ENCODE assay signal across 9 mouse cellular contexts in the genomic region with DNA sequence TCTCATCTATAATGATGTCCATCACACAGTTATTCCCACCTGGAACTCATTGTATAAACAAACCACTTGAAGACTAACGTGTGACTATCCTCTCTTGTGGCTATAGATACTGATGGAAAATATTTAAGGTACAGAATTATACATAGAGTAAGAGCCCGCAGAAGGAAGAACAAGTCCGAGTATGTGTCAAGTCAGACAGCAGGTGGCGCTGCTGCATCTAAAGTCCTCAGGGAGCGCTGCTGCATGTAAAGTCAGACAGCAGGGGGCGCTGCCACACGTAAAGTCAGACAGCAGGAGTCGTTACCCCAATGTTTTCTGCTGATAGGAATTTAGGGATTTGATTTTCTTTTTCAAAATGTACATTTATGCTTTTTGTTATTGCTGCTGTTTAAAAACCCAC. TPM values are rescaled to one million over a fixed set of nuclear protein-coding genes. Genes with fewer than 3 reads are reported as not detected.
DNase-seq lines count a peak whose midpoint lies in the region; ATAC-seq and TF ChIP-seq lines count a peak whose summit lies in the region.
"Had no signal": no experiment of that assay in that cellular context is flagged by ENCODE, and none has a peak within 500 bp of the region (broad histone marks: within the 10 kb centered on the region; RNA-seq: fewer than 3 reads in every experiment).

No protein-coding gene starts in this region.

- no peak overlapping the region for H3K4me2 ChIP-seq in heart, postnatal 0 days (ENCODE audit: low read depth, low read length)

- peak; percentile 94 for TF ChIP-seq CTCF in G1E (IDR thresholded peaks at IDR 0.05; ENCODE audit: low read depth, low read length)
- peak; percentile 99 for TF ChIP-seq CTCF in heart, postnatal 0 days (IDR thresholded peaks at IDR 0.05; ENCODE audit: low read depth)

- peaks cover 3% of the 10 kb centered on the region for H3K27me3 ChIP-seq in G1E (ENCODE audit: insufficient read depth, low read length)
- no peaks in the 10 kb centered on the region for H3K27me3 ChIP-seq in heart, postnatal 0 days (ENCODE audit: control insufficient read depth, insufficient read depth, low read length)

- no peaks in the 10 kb centered on the region for H3K4me1 ChIP-seq in G1E (ENCODE audit: insufficient read depth, low read depth, low read length)
- H3K4me1 ChIP-seq in heart, postnatal 0 days (ENCODE audit: control insufficient read depth, insufficient read depth), result no peaks in the 10 kb centered on the region

- H3K4me3 ChIP-seq in G1E (ENCODE audit: low read depth, low read length), result no peak overlapping the region
- H3K4me3 ChIP-seq in heart, postnatal 0 days (ENCODE audit: low read depth, low read length), result no peak overlapping the region
- H3K4me3 ChIP-seq: myocyte had no signal

- 0 out of 2 replicates have a peak, but pooled peaks have one; percentile 4 for ATAC-seq in G1E (ENCODE audit: extremely low read depth, insufficient number of reproducible peaks, low FRiP score, poor library complexity, severe bottlenecking)
- ATAC-seq in erythroblast, adult 5-6 weeks (replicated peaks; ENCODE audit: low FRiP score, poor library complexity, severe bottlenecking), result peak; percentile 79
- ATAC-seq in heart, postnatal 0 days (ENCODE audit: insufficient read depth, low read depth), result peak; percentile 41; the same call in 1 of the 2 replicates

- no peak overlapping the region for H3K27ac ChIP-seq in heart, postnatal 0 days (ENCODE audit: low read depth)

- 5% methylated on average over 8 of the region's 8 CpGs for WGBS in heart, postnatal 0 days

- no peak overlapping the region for H3K9ac ChIP-seq in heart, postnatal 0 days (replicated peaks; ENCODE audit: low read depth, low read length)

- no peaks in the 10 kb centered on the region for H3K9me3 ChIP-seq in G1E (replicated peaks)
- H3K9me3 ChIP-seq in heart, postnatal 0 days (replicated peaks; ENCODE audit: control insufficient read depth, low read length), result no peaks in the 10 kb centered on the region

- TF ChIP-seq EP300 in heart, postnatal 0 days (IDR thresholded peaks at IDR 0.05; ENCODE audit: low read depth), result no peak

- DNase-seq in G1E (ENCODE audit: low spot score), result peak; percentile 47
- DNase-seq in adrenal gland, postnatal 4 days (ENCODE audit: low spot score in 2 of 2), result peak; percentile 68 to 82
- DNase-seq in heart, postnatal 0 days (ENCODE audit: low spot score), result peak; percentile 86
- peak; percentile 91 for DNase-seq in layer of hippocampus, adult 9-11 months
- DNase-seq in lung, postnatal 36 days, result peak; percentile 95
- DNase-seq in right cerebral cortex, postnatal 36 days (ENCODE audit: low spot score in 2 of 2), result peak; percentile 73 to 84
- DNase-seq in urinary bladder, postnatal 4 days (ENCODE audit: low spot score in 2 of 2), result peak; percentile 61 to 88

- no peaks in the 10 kb centered on the region for H3K36me3 ChIP-seq in G1E (replicated peaks)
- H3K36me3 ChIP-seq in heart, postnatal 0 days (replicated peaks; ENCODE audit: control insufficient read depth, insufficient read depth, low read length), result no peaks in the 10 kb centered on the region

RNA-seq across cellular contexts. Expression of gene Opalin, which starts 5.4 kb away (rescaled TPM):
- total RNA-seq in G1E (2014; fragmentation: Nextera tagmentation) (not detected in 2 replicates), G1E (2017) (0.27 TPM in 1 of 2 replicates, not detected in the other)
- polyA plus RNA-seq in G1E (2012), result not detected in 2 replicates
- not detected for total RNA-seq in adrenal gland, postnatal 4 days (2021)
- total RNA-seq in erythroblast, adult 5-6 weeks (2015; ENCODE audit: low replicate concordance), result not detected in 2 replicates
- not detected in 2 replicates for total RNA-seq in erythroblast, adult 5-6 weeks (2017; ENCODE audit: low replicate concordance)
- total RNA-seq in heart, postnatal 0 days (2014; rRNA removed; ENCODE audit: low replicate concordance), result not detected in 2 replicates
- not detected in 2 replicates for polyA plus RNA-seq in heart, postnatal 0 days (2015; fragmentation: Nextera tagmentation; extraction: Ambion mirVana)
- polyA plus RNA-seq: myocyte had no signal

RNA-seq across cellular contexts. Expression of gene Dntt, which starts 42.4 kb away (rescaled TPM):
- total RNA-seq in G1E (2014; fragmentation: Nextera tagmentation) (not detected in 2 replicates), G1E (2017) (not detected in 2 replicates)
- polyA plus RNA-seq in G1E (2012), result not detected in 2 replicates
- total RNA-seq in adrenal gland, postnatal 4 days (2021), result not detected
- 1.0 and 5.4 TPM in 2 replicates for total RNA-seq in erythroblast, adult 5-6 weeks (2015; ENCODE audit: low replicate concordance)
- 3.7 and 5.9 TPM in 2 replicates for total RNA-seq in erythroblast, adult 5-6 weeks (2017; ENCODE audit: low replicate concordance)
- not detected in 2 replicates for total RNA-seq in heart, postnatal 0 days (2014; rRNA removed; ENCODE audit: low replicate concordance)
- not detected in 2 replicates for polyA plus RNA-seq in heart, postnatal 0 days (2015; fragmentation: Nextera tagmentation; extraction: Ambion mirVana)

Comparison
In these comparisons a context has a peak if more than half of its experiments do, and no peak if none do; other contexts are left out.
1. ATAC-seq: peak in every context shown above with its lines; median percentile 79 in erythroblast, adult 5-6 weeks; 41 in heart, postnatal 0 days; 4 in G1E.